Mouse (Mus musculus) lung, postnatal 14 days (tissue): ENCODE data around the gene Il12rb1.
A peak's percentile ranks its signal among the peaks of the same experiment; 100 is the strongest.

Source experiments
- DNase-seq: peaks from one replicate; pipeline ENCODE4 v3.0.0; 2021

Il12rb1 gene

GRCm38 (mm10) chr8:70833018-70833482, 24.8 kb downstream of the Il12rb1 start:
- peak; percentile 52 for DNase-seq

- peak; percentile 79 for DNase-seq
Observed at GRCm38 (mm10) chr8:70833520-70833919, 25.3 kb downstream of the Il12rb1 start.

- DNase-seq: no peak
Observed at GRCm38 (mm10) chr8:70834071-70834470, 25.8 kb downstream of the Il12rb1 start.

DNA sequence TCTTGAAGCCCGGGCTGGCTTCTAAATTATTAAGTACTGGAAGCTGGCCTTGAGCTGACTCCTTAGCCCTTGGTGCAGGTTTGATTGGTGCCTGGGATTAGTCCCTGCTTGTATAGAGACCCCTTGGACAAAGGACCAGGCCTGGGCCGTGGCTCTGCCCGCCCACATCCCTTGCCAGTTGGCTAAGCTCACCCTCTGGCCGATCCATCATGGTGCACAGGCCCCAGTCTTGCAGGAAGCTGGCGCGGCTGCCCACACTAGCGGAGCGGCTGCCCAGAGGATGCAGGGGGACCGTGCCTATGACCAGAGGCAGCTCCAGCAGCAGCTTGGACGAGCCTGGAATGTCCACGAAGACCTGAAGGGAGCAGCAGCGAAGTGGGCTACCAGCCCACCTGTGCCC, 28.4 kb downstream of the Il12rb1 start:
- no peak for DNase-seq

DNA sequence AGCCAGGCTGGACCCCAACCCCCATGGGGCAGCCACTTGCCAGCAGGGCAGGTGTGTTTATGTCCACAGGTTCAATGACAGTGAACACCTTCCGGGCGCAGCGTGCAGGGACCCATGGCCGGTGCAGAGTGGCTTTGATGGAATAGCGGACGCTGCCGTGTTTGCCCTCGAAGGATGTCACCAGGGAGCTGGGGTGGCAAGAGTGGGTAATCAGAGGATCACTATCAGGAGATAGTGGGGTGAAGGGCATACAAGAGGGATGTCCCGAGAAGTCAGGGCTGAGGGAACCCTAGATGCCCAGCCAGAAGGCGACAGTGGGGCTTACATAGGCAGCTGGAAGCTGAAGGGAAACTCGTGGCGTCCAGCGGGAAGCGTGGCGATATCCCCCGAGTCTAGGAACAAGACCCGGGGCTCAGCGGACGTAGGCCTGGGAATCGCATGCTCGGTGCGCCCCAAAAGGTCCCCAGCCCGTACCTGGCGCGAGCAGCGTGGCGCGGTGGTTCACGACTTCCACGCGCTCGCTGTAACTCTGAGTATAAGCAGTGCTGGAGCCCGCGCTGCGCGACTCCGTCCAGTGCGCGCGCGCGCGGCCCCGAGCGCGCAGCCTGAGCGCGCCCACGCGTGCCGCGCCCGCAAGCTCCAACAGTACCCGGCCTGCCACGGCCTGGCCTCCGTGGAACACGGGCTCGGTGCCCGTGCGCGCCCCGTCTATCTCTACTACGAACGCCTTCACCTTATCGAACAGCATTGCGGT, 30.6 kb downstream of the Il12rb1 start:
- no peak for DNase-seq

GRCm38 (mm10) chr8:70839408-70840351, 31.4 kb downstream of the Il12rb1 start, which contains the start of gene Arrdc2:
Gene Arrdc2 (minus strand): TSS chr8:70839720.
- peak; percentile 99 for DNase-seq

DNA sequence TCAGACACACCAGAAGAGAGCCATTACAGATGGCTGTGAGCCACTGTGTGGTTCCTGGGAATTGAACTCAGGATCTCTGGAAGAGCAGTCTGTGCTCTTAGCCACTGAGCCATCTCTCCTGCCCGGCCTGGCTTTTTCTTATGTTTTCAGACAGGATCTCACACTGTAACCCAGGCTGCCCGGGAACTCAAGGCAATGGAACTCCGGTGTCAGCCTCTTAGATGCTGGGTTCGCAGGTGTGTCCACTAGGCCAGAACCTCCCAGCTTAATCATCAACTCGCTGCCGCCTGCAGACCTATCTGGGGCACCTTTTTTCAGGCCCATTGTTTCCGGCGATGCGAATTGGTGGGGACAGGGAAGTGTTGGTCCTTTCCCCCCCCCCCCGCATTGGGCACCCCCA, 32.3 kb downstream of the Il12rb1 start:
- no peak for DNase-seq

DNA sequence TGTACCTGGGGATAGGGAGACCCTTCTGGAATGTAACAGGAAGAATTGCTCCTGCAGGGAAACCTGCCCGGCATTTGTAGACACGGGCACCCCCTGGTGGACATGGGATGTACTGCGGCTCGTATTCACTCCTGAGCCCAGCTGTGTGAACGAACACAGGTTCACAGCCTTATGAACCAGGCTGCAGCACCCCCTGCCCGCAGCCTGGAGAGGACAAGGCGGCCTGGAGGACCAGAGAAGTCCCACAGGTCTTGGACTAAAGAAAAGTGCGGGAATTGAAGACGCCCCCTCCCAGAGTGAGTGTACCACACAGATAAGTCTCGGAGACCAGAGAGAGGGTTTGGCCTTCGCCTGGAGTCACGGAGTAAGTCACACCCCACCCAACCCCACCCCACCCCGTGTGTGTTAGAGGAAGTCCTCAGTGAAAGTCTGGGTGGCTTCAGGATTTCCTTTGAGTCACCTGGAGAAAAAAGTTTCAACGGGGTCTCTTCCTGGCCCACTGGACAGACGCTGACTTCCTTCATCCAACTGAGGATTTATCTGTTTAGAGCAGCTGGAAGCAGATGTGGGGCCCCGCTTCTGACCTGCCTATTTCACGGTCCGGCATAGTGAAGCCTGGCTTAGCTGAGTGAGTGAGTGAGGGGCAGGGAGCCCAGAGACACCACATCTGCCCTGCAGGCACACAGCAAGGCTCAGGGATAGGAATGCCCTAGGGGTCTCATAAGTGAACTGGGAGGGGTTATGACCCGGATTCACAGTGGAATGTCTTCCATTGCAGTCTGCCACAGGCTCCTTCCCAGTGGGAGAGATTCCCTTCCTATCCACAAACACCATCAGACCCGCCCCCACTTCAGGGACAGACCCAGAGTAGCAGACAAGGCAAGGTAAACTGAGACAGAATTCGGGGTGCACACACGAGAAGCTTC, 33.2 kb downstream of the Il12rb1 start:
- DNase-seq: peak; percentile 95

DNA sequence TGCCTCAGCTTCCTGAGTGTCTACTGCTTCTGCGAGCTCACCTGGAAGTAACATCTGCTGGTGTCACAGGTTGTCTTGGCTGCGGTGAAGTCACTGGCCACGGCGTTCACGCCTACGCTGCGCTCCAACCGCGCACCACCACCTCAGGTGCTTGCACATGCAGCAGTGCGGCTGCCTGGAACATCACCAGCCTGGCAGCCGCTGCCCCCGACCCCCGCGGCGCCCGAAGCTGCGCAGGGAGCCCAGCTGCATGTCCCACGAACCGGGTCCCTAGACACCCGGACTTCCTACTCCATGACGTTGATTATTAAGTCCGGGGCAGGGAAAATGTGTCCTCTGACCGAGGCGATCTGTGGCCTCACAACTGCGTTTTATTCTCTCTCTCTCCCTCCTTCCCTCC, 34.2 kb downstream of the Il12rb1 start:
- DNase-seq: no peak

- DNase-seq: no peak
Observed at GRCm38 (mm10) chr8:70843214-70843773, 35.0 kb downstream of the Il12rb1 start.

DNA sequence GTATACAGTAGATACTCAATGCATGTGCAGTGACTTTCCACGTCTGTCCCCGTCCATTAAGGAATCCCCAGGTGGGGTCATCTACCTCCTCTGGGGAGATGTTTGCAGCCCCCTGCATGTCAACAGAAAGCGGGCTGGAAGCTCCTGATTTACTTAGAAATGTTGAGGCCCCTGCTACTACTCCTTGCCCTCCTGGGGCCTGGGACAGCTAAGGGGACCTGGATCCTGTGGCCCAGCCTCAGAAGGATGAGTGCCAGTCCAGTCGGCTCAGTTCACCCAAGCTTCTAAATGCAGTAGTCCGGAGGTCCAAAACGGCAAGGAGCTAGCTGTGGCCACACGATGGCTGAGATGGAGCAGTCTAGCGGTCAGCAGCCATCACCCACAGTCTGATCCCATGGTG, 35.7 kb downstream of the Il12rb1 start:
- DNase-seq: no peak

- peak; percentile 96 for DNase-seq
Observed at GRCm38 (mm10) chr8:70844523-70844922, 36.3 kb downstream of the Il12rb1 start.

DNA sequence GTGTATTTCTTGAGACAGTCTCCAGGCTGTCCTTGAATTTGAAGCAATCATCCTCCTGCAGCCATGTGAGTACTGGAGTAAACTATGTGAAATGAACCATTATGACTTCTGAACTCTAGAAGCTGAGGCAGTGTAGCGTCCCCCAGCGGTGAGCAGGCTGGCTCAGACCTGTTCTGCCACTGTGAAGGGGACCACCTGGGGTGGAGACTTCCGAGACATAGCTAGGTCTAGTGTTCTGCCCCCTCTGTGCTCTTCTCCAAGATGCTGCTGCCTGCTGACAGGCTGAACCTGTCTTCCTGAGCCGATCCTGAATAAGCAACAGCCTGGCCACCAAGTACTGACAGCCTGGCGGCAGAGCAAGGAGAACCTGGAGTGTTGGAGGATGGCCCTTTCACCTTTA, 36.9 kb downstream of the Il12rb1 start:
- DNase-seq: no peak

GRCm38 (mm10) chr8:70846371-70847154, 38.3 kb downstream of the Il12rb1 start:
- no peak for DNase-seq

DNA sequence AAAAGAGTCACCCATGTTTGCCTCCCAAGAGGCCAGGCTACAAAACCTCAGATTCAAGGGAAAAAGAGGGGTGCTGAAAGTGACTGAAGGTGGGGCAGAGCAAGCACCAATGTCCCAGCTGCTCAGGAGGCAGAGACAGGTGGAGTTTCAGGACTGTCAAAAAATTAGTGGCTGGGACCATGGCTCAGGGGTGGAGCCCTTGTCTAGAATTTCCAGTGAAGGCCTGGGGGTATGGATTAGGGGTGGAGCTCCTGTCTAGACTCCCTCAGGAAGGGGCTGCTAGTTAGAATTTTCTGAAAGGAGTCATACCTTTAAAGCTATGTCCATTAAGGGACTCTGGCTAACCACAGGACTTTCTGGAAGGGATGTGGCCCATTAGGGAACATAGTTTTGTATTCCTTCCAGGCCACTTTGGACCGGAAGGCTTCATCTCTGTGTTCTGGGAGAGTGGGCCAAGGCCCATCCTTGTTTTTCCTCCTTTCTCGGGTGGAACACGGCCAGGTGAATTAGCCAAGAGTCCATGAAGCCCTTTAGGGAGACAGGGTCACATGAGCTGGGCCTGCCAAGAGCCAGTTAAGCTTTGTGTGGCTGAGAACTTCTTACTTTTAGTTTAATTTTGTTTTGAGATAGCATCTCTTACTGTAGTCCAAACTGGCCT, 41.2 kb downstream of the Il12rb1 start:
- no peak for DNase-seq

DNA sequence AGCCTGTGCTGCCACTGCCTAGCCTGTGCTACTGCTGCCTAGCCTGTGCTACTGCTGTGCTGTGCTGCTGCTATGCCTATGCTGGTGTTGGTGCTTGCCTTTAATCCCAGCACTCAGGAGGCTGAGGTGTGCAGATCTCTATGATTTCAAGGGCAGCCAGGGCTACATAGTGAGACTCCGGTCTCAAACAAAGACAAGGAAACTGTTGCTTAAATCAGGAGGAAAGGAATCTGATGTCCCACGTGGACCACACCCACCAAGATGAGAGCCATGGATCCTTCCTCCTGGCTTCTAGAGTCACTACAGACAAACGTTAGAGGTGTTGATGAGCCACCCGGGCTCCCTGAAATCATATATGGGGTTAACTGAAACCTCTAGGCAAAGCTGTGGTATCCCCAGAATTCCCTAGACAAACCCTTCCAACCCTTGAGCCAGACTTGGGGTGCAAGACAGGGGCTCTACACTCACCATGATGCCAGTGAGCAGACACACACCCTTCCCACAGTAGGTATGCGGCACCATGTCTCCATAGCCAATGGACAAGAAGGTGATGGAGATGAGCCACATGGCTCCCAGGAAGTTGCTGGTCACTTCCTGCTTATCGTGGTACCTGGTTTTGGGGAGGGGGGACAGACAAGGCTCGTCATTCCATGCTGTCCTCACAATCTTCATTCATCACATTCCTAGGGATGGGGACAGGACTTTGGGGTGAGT, 42.0 kb downstream of the Il12rb1 start:
- no peak for DNase-seq

- no peak for DNase-seq
Observed at GRCm38 (mm10) chr8:70850947-70851346, 42.7 kb downstream of the Il12rb1 start.

GRCm38 (mm10) chr8:70851837-70852236, 43.6 kb downstream of the Il12rb1 start:
- DNase-seq: no peak

DNA sequence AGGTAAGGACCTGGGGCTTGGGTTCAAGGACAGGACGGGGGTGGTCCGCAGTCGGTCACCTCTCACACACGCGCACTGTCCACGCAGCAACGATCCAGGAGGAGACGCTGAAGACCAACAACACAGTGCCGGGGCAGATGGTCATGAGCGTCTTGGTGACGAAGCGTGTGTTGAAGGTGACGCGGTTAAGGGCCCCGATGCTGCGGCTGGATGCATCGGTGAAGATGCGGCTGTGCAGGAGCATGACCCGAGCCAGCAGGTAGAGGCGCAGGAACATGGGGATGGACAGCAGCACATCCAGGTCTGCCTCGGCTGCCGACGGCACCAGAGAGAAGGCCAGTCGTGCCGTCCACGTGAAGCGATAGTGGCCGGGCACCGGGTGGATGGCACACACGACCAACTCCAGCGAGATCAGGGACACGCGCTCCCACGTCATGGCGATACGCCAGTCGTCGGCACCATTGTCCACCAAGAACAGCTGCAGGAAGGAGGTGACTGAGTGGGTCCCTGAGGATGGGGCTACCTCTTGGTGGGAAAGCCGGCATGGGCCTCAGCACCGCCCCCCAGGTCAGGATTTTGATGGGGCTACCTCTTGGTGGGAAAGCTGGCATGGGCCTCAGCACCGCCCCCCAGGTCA, 44.5 kb downstream of the Il12rb1 start:
- DNase-seq: no peak

DNA sequence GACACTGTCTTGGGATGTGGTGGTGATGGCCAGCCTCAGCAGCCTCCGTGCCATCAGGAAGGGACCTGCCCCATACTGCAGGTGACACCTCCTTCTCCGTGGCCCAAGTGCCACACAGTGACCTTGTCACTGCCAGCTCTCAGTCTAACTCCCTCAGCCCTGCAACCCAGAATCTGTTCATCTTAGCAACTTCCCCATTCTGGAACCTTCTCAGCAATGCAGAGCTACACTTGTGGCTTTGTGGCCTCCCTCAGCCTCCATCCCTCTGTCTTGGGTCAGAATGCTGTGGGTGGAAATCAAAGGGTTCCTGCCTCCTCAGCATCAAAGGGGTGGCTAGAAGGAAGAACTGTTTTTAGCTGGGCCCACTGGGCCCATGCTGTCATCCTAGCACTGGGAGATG, 45.6 kb downstream of the Il12rb1 start:
- DNase-seq: no peak
